Mouse (Mus musculus): ENCODE measurements around the gene Mdga1. TPM values are rescaled to one million over a fixed set of nuclear protein-coding genes. Genes with fewer than 3 reads are reported as not detected.
"Not testable (repeated sequence)": the region's sequence is repeated elsewhere in the genome, so short reads cannot be mapped to it uniquely, and the experiment has no call there.

Gene Mdga1
- total RNA-seq, 2 experiments from 2014 or later = 3.1 to 4.2 TPM

DNA sequence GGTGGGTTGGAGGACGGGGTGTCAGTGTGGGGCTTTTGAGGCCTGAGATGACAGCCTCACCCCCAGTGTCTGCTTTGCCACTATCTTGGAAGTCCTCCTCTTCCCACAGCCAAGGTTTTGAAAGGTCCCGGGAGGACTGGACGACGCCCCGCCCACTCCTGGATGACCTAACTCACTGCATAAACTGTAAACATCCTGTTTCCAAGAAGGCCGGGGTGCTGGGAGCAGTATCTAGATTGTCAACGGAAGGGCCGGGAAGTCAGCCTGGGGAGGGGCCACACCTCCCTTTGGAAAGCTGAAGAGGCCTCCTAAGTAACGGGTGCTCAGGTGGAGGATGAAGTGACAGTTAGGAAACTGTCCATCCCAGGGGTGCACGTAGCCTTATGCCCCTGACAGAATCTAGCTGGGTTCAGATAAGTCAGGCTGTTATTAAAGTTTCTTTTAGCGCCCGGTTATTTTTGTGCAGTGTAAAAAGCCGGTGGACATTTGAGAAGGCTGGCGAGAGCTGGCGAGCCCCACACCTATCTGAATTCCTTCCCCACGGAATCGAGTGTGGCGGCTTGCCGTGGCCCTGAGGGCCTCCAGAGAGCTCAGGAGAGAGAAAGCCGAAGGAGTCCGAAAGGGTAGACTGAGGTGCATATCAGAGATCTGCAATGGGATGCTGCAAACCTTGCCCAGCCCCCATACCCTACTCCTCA lies 170.3 kb downstream of the Mdga1 start:
- no peak for DNase-seq

DNA sequence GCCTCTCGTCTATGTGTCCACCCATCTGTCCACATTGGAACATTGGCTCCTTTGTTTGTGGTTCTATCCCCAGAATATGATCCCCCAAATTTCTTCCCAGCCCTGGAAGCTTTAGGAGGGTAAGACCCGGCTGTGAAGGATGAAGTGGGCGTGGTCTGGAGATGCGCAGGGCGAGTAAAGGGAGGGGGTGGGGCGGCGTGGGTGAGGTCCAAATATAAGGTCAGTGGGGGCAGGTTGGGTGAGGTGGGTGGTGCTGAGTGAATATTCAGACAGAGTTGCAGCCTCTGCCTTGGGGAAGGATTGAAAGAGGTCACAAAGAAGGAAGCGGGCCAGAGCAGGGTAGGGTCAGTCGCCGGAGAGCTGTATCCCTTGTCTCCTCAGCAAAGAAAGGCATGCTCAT lies 171.7 kb downstream of the Mdga1 start:
- DNase-seq = no peak

DNA sequence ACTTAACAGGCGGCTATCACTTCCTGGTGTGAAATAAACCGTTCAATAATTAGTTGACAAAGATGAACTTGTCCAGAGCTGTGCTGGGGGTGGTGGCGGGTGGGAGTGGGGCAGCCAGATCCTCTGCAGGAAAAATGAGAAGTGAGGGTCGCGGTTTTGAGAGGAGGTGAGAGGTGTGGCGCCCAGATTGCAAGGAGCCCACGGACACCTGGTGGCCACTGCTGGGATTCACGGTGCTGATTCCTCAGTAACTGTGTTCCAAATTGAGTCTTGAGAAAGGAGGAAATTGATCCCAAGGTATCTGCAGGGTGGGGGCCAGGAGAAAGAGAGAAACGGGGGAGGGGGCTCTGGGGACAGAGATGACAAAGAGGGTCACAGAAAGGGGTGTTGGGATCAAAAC lies 173.1 kb downstream of the Mdga1 start:
- no peak for DNase-seq

DNA sequence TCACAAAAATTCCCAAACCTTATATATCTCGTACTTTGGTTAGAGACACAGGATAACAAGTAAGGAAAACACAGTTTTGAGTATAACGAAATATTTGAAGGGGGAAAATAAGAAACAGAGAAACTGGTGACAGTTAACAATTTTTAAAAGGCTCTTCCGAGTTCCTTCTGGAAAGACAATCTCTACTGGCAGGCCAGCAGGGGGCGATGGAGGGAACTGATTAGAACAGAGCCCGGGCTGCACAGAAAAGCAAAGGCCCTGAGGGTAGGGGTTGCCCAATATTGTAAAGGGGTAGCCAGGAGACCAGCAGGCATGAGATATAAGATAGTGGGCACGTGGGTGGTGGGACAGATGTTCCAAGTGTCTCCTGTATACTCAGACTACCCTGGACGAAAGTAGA lies 173.8 kb downstream of the Mdga1 start:
- DNase-seq = peak; percentile 91

DNA sequence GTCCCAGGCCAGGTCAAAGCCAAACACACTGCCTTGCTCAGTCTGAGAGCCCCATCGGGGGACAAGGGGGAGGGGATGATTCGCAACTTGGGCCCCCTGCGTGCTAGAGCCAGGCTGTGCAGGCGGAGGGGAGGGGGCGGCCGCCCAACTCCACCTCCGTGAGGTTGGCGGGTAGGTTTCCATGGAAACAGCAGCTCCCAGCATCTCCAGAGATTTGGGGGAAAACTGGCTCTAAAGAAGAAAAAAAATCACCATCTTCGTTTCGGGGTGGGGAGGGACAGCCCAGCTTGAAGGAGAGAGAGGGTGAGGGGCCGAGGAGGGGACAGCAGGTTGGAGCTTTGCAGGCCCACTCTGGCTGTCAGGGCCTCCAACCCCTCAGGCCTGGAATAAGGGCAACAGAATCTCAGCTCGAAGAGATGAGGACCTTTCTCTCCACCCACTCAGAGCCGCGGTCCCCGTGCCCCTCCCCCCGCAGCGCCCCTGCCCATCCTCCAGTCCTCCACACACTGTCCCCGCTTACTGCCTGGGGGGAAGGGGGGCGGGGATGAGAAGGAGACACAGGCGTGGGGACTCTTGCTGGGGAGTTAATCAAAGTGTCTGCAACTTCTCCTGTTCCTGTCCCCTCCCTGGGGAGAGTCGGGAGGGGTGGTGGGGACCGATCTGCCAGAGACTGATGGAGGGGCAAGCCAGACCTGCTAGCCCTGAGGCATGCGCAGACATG lies 174.7 kb downstream of the Mdga1 start:
- DNase-seq = no peak

DNA sequence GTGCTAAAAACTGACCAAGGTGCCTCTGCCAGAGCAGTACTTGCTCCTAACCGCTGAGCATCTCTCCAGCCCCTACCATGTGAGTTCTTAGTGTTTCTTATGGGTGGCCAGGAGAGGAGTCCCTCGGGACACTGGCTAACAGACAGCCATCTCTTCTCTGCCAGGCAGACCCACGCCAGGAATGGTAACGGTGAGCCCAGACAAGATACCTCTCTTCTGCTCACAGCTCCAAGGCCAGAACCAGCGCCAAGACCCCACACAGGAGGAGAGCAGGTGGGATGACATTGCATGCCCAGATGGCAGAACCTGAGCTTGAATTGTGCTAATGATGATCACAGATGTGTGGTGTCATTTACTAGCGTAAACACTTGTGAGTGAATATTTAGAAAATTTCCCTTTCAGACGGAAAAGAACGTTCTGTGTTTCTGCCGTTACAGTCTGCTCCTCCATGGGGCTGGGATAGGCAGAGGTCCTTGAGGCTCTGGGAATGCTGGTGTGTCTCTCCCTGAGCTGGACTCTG lies 178.3 kb downstream of the Mdga1 start:
- DNase-seq = no peak

DNA sequence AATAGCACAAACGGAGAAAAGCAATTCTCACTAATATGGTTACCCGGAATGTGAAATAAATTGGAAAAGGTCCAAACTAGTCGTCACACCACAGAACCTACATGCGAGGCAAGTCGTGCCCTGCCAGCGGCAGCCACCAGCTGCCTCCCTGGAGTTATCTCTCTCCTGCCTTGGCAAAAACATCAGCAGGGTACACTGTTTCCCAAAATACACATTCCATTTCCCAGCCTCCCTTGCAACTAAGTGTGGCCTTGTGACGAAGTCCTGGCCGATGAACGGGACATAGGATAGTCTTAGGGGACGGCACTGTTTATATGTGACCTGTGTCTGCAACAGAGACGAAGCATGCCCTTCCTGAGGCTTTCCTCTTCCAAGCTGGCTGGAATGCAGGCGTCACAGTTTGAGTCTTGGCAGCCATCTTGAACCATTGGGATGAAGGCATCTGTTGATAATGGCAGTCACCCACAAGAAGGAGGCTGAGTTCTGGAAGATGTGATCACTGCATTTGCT lies 179.6 kb downstream of the Mdga1 start:
- DNase-seq = no peak

DNA sequence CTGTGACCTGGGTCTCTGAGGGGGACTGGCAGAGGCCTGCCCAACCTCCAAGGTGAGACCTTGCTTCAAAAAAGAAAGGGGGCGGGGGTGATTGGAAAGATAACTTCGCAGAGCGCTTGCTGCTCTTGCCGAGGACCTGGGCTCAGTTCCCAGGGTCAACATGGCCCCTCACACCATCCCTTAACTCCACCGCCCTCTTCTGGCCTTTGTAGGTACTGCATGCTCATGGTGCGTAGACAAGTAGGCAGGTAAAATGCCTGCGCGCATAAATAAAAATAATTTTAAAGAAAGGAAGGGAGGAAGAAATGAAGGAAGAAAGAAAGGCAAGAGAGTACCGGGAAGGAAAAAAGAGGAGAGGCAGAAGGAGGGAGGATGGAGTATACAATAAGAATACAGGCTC lies 180.2 kb downstream of the Mdga1 start:
- no peak for DNase-seq

DNA sequence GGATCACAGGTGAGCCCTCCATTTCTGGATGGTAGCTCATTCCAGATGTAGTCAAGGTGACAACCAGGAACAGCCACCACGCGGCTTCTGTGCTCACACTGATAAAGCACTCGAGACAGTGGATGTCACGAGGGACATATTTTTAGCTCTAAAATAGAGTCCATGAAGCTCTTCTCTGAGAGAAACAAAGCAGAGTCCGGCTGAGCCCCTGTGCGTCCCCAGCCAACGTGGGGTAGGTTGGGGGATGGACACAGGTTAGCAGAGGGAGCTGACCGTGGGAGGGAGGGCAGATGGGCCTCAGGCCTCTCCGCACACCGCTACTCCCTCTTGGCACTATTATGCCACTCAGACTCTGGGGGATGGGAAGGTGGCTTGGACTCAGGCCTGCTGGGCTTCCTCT lies 181.3 kb downstream of the Mdga1 start:
- DNase-seq = no peak

DNA sequence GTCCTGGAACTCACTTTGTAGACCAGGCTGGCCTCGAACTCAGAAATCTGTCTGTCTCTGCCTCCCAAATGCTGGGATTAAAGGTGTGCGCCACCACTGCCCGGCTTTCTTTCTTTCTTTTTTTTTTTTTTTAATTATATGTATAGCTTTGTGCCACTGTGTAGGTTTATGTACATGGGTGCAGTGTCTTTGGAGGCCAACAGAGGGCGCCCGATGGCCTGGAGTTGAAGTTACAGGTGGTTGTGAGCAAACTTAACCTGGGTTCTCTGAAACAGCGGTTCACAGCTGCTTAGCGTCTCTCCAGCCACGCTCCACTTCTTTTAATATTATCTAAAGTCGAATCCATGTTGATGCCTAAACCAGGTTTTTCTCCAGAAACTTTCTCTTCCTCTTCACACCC lies 185.1 kb downstream of the Mdga1 start:
- DNase-seq = no peak

DNA sequence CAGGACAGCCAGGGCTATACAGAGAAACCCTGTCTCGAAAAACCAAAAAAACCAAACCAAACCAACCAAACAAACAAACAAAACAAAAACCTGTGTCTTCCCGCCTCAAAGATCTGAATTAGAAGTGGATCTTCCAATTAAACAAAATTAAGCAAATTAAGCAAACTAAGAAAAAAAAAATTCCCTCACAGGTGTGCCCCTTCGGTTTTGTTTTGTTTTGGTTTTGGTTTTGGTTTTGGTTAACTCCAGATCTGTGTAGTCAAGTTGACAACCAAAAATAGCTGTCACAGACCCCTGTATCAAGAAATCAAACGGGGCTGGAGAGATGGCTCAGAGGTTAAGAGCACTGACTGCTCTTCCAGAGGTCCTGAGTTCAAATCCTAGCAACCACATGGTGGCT lies 188.4 kb downstream of the Mdga1 start:
- DNase-seq = not testable (repeated sequence)

DNA sequence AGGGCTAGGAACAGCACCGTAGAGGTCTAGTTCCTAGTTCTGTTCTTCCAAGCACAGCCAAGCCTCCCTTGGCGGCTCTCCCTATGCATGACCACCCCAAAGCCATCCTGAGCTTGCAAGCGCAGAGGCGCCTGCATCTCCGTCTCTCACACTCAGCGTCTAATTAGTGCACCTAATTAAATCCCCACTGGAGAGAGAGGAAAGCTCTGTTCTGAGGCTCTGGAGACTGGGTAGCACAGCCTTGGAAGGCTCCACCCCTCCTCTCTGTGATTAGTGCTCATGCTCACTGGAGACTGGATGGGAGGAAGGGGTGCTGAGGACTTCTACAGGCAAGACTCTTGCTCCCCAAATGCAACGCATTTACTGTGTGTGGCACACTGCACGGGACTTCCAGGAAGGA lies 191.9 kb downstream of the Mdga1 start:
- no peak for DNase-seq

Other genes starting within 250 kb of the Mdga1 start
- gene Zfand3, start 34.6 kb upstream of the Mdga1 start, total RNA-seq (2021) = 100 to 1,000 TPM; 110 to 117 TPM

Data from adrenal gland, postnatal 10 days (tissue).